Mouse (Mus musculus): ENCODE measurements around the gene Cdsn. TPM values are rescaled to one million over a fixed set of nuclear protein-coding genes. Genes with fewer than 3 reads are reported as not detected.
"Not testable (repeated sequence)": the region's sequence is repeated elsewhere in the genome, so short reads cannot be mapped to it uniquely, and the experiment has no call there.

Cdsn gene
- 19.8 and 28.6 TPM in 2 replicates for polyA plus RNA-seq (2011; ENCODE audit: insufficient read length, low read depth, missing spikeins)

- no peak within 1 kb of the TSS for H3K4me3 ChIP-seq (ENCODE audit: insufficient read depth, low read length)
- H3K27ac ChIP-seq (ENCODE audit: insufficient read depth, low read length), result no peak within 1 kb of the TSS
Measured at GRCm38 (mm10) chr17:35551881-35552414, at the start of gene Cdsn. Gene Cdsn, plus strand, starts transcription at chr17:35552128.

GRCm38 (mm10) chr17:35502226-35502625 is 49.7 kb upstream of the Cdsn start:
- Histone ChIP-seq H3K27ac (ENCODE audit: insufficient read depth, low read length) (no peak overlapping the region), H3K4me3 (ENCODE audit: insufficient read depth, low read length) (no peak overlapping the region), H3K4me1 (ENCODE audit: control insufficient read depth, insufficient read depth, low read length) (no peaks in the 10 kb centered on the region)
- TF ChIP-seq POLR2A (IDR thresholded peaks at IDR 0.05; ENCODE audit: low read depth, low read length), result no peak
- TF ChIP-seq CTCF (IDR thresholded peaks at IDR 0.05; ENCODE audit: borderline replicate concordance, insufficient read depth, low read length), result no peak

More at GRCm38 (mm10) chr17:35551881-35552414, at the start of gene Cdsn:
- TF ChIP-seq POLR2A (IDR thresholded peaks at IDR 0.05; ENCODE audit: low read depth, low read length) (no peak), CTCF (IDR thresholded peaks at IDR 0.05; ENCODE audit: borderline replicate concordance, insufficient read depth, low read length) (no peak)
- H3K4me1 ChIP-seq (ENCODE audit: control insufficient read depth, insufficient read depth, low read length), result peaks cover 4% of the 10 kb centered on the region

- no peak overlapping the region for H3K4me3 ChIP-seq (ENCODE audit: insufficient read depth, low read length)
- no peak overlapping the region for H3K27ac ChIP-seq (ENCODE audit: insufficient read depth, low read length)
- H3K4me1 ChIP-seq (ENCODE audit: control insufficient read depth, insufficient read depth, low read length), result no peaks in the 10 kb centered on the region
- TF ChIP-seq POLR2A (IDR thresholded peaks at IDR 0.05; ENCODE audit: low read depth, low read length) (no peak), CTCF (IDR thresholded peaks at IDR 0.05; ENCODE audit: borderline replicate concordance, insufficient read depth, low read length) (no peak)
Measured at GRCm38 (mm10) chr17:35502762-35503161, 49.2 kb upstream of the Cdsn start.

- no peak overlapping the region for H3K4me3 ChIP-seq (ENCODE audit: insufficient read depth, low read length)
- TF ChIP-seq CTCF (IDR thresholded peaks at IDR 0.05; ENCODE audit: borderline replicate concordance, insufficient read depth, low read length) (no peak), POLR2A (IDR thresholded peaks at IDR 0.05; ENCODE audit: low read depth, low read length) (no peak)
- H3K4me1 ChIP-seq (ENCODE audit: control insufficient read depth, insufficient read depth, low read length), result no peaks in the 10 kb centered on the region
- H3K27ac ChIP-seq (ENCODE audit: insufficient read depth, low read length), result no peak overlapping the region
Measured at GRCm38 (mm10) chr17:35503849-35504248, 48.1 kb upstream of the Cdsn start.

- no peak overlapping the region for H3K4me3 ChIP-seq (ENCODE audit: insufficient read depth, low read length)
- TF ChIP-seq CTCF (IDR thresholded peaks at IDR 0.05; ENCODE audit: borderline replicate concordance, insufficient read depth, low read length) (no peak), POLR2A (IDR thresholded peaks at IDR 0.05; ENCODE audit: low read depth, low read length) (no peak)
- H3K27ac ChIP-seq (ENCODE audit: insufficient read depth, low read length), result no peak overlapping the region
- no peaks in the 10 kb centered on the region for H3K4me1 ChIP-seq (ENCODE audit: control insufficient read depth, insufficient read depth, low read length)
Measured at GRCm38 (mm10) chr17:35504628-35505481, 47.1 kb upstream of the Cdsn start.

GRCm38 (mm10) chr17:35505776-35506175 is 46.2 kb upstream of the Cdsn start, which contains the start of gene Pou5f1:
Gene Pou5f1, plus strand, starts transcription at chr17:35506018.
- Histone ChIP-seq H3K4me1 (ENCODE audit: control insufficient read depth, insufficient read depth, low read length) (no peaks in the 10 kb centered on the region), H3K4me3 (ENCODE audit: insufficient read depth, low read length) (no peak within 1 kb of the TSS), H3K27ac (ENCODE audit: insufficient read depth, low read length) (no peak within 1 kb of the TSS)
- TF ChIP-seq POLR2A (IDR thresholded peaks at IDR 0.05; ENCODE audit: low read depth, low read length), result no peak
- no peak for TF ChIP-seq CTCF (IDR thresholded peaks at IDR 0.05; ENCODE audit: borderline replicate concordance, insufficient read depth, low read length)

GRCm38 (mm10) chr17:35506881-35507280 is 45.0 kb upstream of the Cdsn start:
- Histone ChIP-seq H3K27ac (ENCODE audit: insufficient read depth, low read length) (no peak overlapping the region), H3K4me1 (ENCODE audit: control insufficient read depth, insufficient read depth, low read length) (no peaks in the 10 kb centered on the region), H3K4me3 (ENCODE audit: insufficient read depth, low read length) (no peak overlapping the region)
- TF ChIP-seq POLR2A (IDR thresholded peaks at IDR 0.05; ENCODE audit: low read depth, low read length) (no peak), CTCF (IDR thresholded peaks at IDR 0.05; ENCODE audit: borderline replicate concordance, insufficient read depth, low read length) (no peak)

GRCm38 (mm10) chr17:35507556-35508260 is 44.2 kb upstream of the Cdsn start:
- TF ChIP-seq POLR2A (IDR thresholded peaks at IDR 0.05; ENCODE audit: low read depth, low read length) (no peak), CTCF (IDR thresholded peaks at IDR 0.05; ENCODE audit: borderline replicate concordance, insufficient read depth, low read length) (no peak)

GRCm38 (mm10) chr17:35508279-35508678 is 43.6 kb upstream of the Cdsn start:
- not testable (repeated sequence) for H3K4me3 ChIP-seq (ENCODE audit: insufficient read depth, low read length); H3K4me1 ChIP-seq (ENCODE audit: control insufficient read depth, insufficient read depth, low read length); H3K27ac ChIP-seq (ENCODE audit: insufficient read depth, low read length)

More at GRCm38 (mm10) chr17:35507556-35508260, 44.2 kb upstream of the Cdsn start:
- no peaks in the 10 kb centered on the region for H3K4me1 ChIP-seq (ENCODE audit: control insufficient read depth, insufficient read depth, low read length)
- H3K27ac ChIP-seq (ENCODE audit: insufficient read depth, low read length), result no peak overlapping the region
- no peak overlapping the region for H3K4me3 ChIP-seq (ENCODE audit: insufficient read depth, low read length)

Measured in embryonic fibroblast, embryonic 13.5 days (primary cell).